Mouse (Mus musculus) testis, adult 2 months (tissue): Measurements from ENCODE around the gene Gm20458.

Source experiments
- CTCF ChIP-seq: fragments of 200-500 bp; IDR thresholded peaks from 2 replicates; pipeline ENCODE4 v1.5.1; 2012; ENCODE audit warnings: low read depth, mild to moderate bottlenecking, inconsistent platforms, low read length, moderate library complexity; ENCODE audit not compliant: control insufficient read depth, insufficient read depth, insufficient replicate concordance
- POLR2A ChIP-seq: fragments of 200-500 bp; IDR thresholded peaks from 2 replicates; pipeline ENCODE4 v1.6.1; 2012; ENCODE audit warnings: low read depth, mild to moderate bottlenecking, inconsistent platforms, low read length, moderate library complexity; ENCODE audit not compliant: control insufficient read depth

- TF ChIP-seq CTCF (no peak), POLR2A (no peak)
These were observed 37.9 kb upstream of the Gm20458 start for GRCm38 (mm10) chr2:164422675-164423393.
